Mouse (Mus musculus): ENCODE results near the gene Col4a2.

Col4a2 gene

GRCm38 (mm10) chr8:11297141-11297838, 15.3 kb upstream of the Col4a2 start:
- no peak for DNase-seq

GRCm38 (mm10) chr8:11298531-11299316, 13.9 kb upstream of the Col4a2 start:
- DNase-seq = no peak

GRCm38 (mm10) chr8:11299317-11299602, 13.3 kb upstream of the Col4a2 start:
- DNase-seq = no peak

GRCm38 (mm10) chr8:11300436-11300835, 12.2 kb upstream of the Col4a2 start:
- DNase-seq = no peak

- no peak for DNase-seq
Measured at GRCm38 (mm10) chr8:11304027-11304601, 8.5 kb upstream of the Col4a2 start.

GRCm38 (mm10) chr8:11305539-11305938, 7.1 kb upstream of the Col4a2 start:
- DNase-seq = no peak

GRCm38 (mm10) chr8:11307451-11307850, 5.2 kb upstream of the Col4a2 start:
- DNase-seq = no peak

- no peak for DNase-seq
Measured at GRCm38 (mm10) chr8:11308570-11308998, 4.0 kb upstream of the Col4a2 start.

GRCm38 (mm10) chr8:11309226-11309625, 3.4 kb upstream of the Col4a2 start:
- DNase-seq = no peak

- no peak for DNase-seq
Measured at GRCm38 (mm10) chr8:11310049-11310448, 2.6 kb upstream of the Col4a2 start.

- no peak for DNase-seq
Measured at GRCm38 (mm10) chr8:11311681-11312348, 790 bp upstream of the Col4a2 start.

- DNase-seq = no peak
Measured at GRCm38 (mm10) chr8:11313176-11314111, 839 bp downstream of the Col4a2 start.

- DNase-seq = no peak
Measured at GRCm38 (mm10) chr8:11314613-11315012, 2.0 kb downstream of the Col4a2 start.

- DNase-seq = no peak
Measured at GRCm38 (mm10) chr8:11315179-11315943, 2.8 kb downstream of the Col4a2 start.

GRCm38 (mm10) chr8:11316118-11316517, 3.5 kb downstream of the Col4a2 start:
- DNase-seq = no peak

- no peak for DNase-seq
Measured at GRCm38 (mm10) chr8:11319405-11319804, 6.8 kb downstream of the Col4a2 start.

GRCm38 (mm10) chr8:11321841-11322240, 9.2 kb downstream of the Col4a2 start:
- no peak for DNase-seq

GRCm38 (mm10) chr8:11322724-11323585, 10.3 kb downstream of the Col4a2 start:
- DNase-seq = no peak

GRCm38 (mm10) chr8:11323681-11324080, 11.1 kb downstream of the Col4a2 start:
- DNase-seq = no peak

GRCm38 (mm10) chr8:11324801-11325395, 12.3 kb downstream of the Col4a2 start:
- DNase-seq = no peak
